Mouse (Mus musculus) embryonic facial prominence, embryonic 10.5 days (tissue): ENCODE measurements around the gene Ttc34. TPM values are rescaled to one million over a fixed set of nuclear protein-coding genes. Genes with fewer than 3 reads are reported as not detected.

ENCODE experiments used
- DNase-seq: peaks from one replicate; pipeline ENCODE4 v3.0.0-alpha.2; 2017; ENCODE audit warnings: low spot score
- H3K27ac ChIP-seq: fragments of 300-500 bp; sonication (generic); replicated peaks from 2 replicates; pipeline ENCODE4 v1.5.1; 2016; ENCODE audit warnings: mild to moderate bottlenecking
- H3K27me3 ChIP-seq: fragments of 300-500 bp; sonication (generic); replicated peaks from 2 replicates; pipeline ENCODE4 v1.6.1; 2016; ENCODE audit warnings: low read depth, mild to moderate bottlenecking; ENCODE audit not compliant: poor library complexity, severe bottlenecking
- H3K36me3 ChIP-seq: fragments of 300-500 bp; sonication (generic); replicated peaks from 2 replicates; pipeline ENCODE4 v1.6.1; 2016; ENCODE audit warnings: mild to moderate bottlenecking, moderate library complexity
- H3K4me1 ChIP-seq: fragments of 300-500 bp; sonication (generic); 2 replicates; pipeline ENCODE4 v1.6.1; 2016
- H3K4me3 ChIP-seq: fragments of 300-500 bp; sonication (generic); 2 replicates; pipeline ENCODE4 v1.5.1; 2016; ENCODE audit warnings: mild to moderate bottlenecking, moderate library complexity
- H3K9me3 ChIP-seq: fragments of 300-500 bp; sonication (generic); 2 replicates; pipeline ENCODE4 v1.6.1; 2016; ENCODE audit warnings: mild to moderate bottlenecking
- WGBS: fragments of 180-500 bp; shearing (Covaris S2); methylation state at CpG from one replicate; pipeline ENCODE4 v1.1.7; 2016; 5-methylcytosine and 5-hydroxymethylcytosine counted together
- polyA plus RNA-seq: library from polyadenylated mRNA; unstranded; fragments of >200 nt; fragmentation: Nextera tagmentation; extraction: Ambion mirVana; gene quantifications from 2 replicates; pipeline ENCODE4 v1.2.1, GENCODE M21; 2016

Gene Ttc34
- 0.25 and 0.45 TPM in 2 replicates for polyA plus RNA-seq

GRCm38 (mm10) chr4:154837170-154837569 lies at the start of gene Ttc34:
Gene Ttc34, plus strand, starts transcription at chr4:154837459.
- DNase-seq, result peak; percentile 67
- Histone ChIP-seq H3K4me1 (peaks cover 36% of the 10 kb centered on the region), H3K27me3 (peaks cover 32% of the 10 kb centered on the region), H3K36me3 (no peaks in the 10 kb centered on the region), H3K4me3 (no peak within 1 kb of the TSS), H3K27ac (peak within 1 kb of the TSS; percentile 27; the same call in 1 of the 2 replicates), H3K9me3 (no peaks in the 10 kb centered on the region)
- 57% methylated on average over 2 of the region's 2 CpGs for WGBS

- H3K27me3 ChIP-seq, result peaks cover 67% of the 10 kb centered on the region
- H3K9me3 ChIP-seq, result no peaks in the 10 kb centered on the region
- H3K4me3 ChIP-seq, result no peak overlapping the region
- 78% methylated on average over 13 of the region's 13 CpGs for WGBS
- no peak for DNase-seq
- no peaks in the 10 kb centered on the region for H3K36me3 ChIP-seq
- peak overlapping the region; percentile 52 for H3K27ac ChIP-seq
- H3K4me1 ChIP-seq, result peaks cover 51% of the 10 kb centered on the region
Observed at GRCm38 (mm10) chr4:154787960-154788702, 49.1 kb upstream of the Ttc34 start.

GRCm38 (mm10) chr4:154791894-154792293 lies 45.4 kb upstream of the Ttc34 start:
- H3K4me3 ChIP-seq, result no peak overlapping the region
- no peaks in the 10 kb centered on the region for H3K9me3 ChIP-seq
- H3K27me3 ChIP-seq, result peaks cover 67% of the 10 kb centered on the region
- H3K36me3 ChIP-seq, result no peaks in the 10 kb centered on the region
- peaks cover 51% of the 10 kb centered on the region for H3K4me1 ChIP-seq
- peak overlapping the region; percentile 75; the same call in 1 of the 2 replicates for H3K27ac ChIP-seq
- no peak for DNase-seq
- WGBS, result 84% methylated on average over 7 of the region's 7 CpGs

- Histone ChIP-seq H3K27ac (peak overlapping the region; percentile 75), H3K4me1 (peaks cover 50% of the 10 kb centered on the region), H3K27me3 (peaks cover 69% of the 10 kb centered on the region), H3K9me3 (no peaks in the 10 kb centered on the region), H3K4me3 (0 out of 2 replicates have a peak overlapping the region, but pooled peaks have one; percentile 1), H3K36me3 (no peaks in the 10 kb centered on the region)
- 51% methylated on average over 7 of the region's 7 CpGs for WGBS
- DNase-seq, result peak; percentile 60
Observed at GRCm38 (mm10) chr4:154793499-154793898, 43.8 kb upstream of the Ttc34 start.

GRCm38 (mm10) chr4:154797834-154798233 lies 39.4 kb upstream of the Ttc34 start:
- DNase-seq, result peak; percentile 78
- Histone ChIP-seq H3K36me3 (no peaks in the 10 kb centered on the region), H3K9me3 (no peaks in the 10 kb centered on the region), H3K4me3 (no peak overlapping the region), H3K27me3 (peaks cover 83% of the 10 kb centered on the region), H3K27ac (no peak overlapping the region), H3K4me1 (peaks cover 58% of the 10 kb centered on the region)
- 3% methylated on average over 4 of the region's 4 CpGs for WGBS

- 75% methylated on average over 5 of the region's 5 CpGs for WGBS
- Histone ChIP-seq H3K9me3 (no peaks in the 10 kb centered on the region), H3K27ac (peak overlapping the region; percentile 83), H3K4me1 (peaks cover 39% of the 10 kb centered on the region), H3K36me3 (no peaks in the 10 kb centered on the region), H3K27me3 (peaks cover 77% of the 10 kb centered on the region), H3K4me3 (no peak overlapping the region)
- no peak for DNase-seq
Observed at GRCm38 (mm10) chr4:154800543-154800942, 36.7 kb upstream of the Ttc34 start.

GRCm38 (mm10) chr4:154802210-154802609 lies 35.0 kb upstream of the Ttc34 start:
- H3K4me1 ChIP-seq, result peaks cover 39% of the 10 kb centered on the region
- peak overlapping the region; percentile 83 for H3K27ac ChIP-seq
- peak; percentile 88 for DNase-seq
- no peaks in the 10 kb centered on the region for H3K9me3 ChIP-seq
- H3K4me3 ChIP-seq, result peak overlapping the region; percentile 37
- 2% methylated on average over 26 of the region's 26 CpGs for WGBS
- H3K36me3 ChIP-seq, result no peaks in the 10 kb centered on the region
- peaks cover 71% of the 10 kb centered on the region for H3K27me3 ChIP-seq

GRCm38 (mm10) chr4:154825662-154826061 lies 11.6 kb upstream of the Ttc34 start:
- peak; percentile 83 for DNase-seq
- no peaks in the 10 kb centered on the region for H3K36me3 ChIP-seq
- no peak overlapping the region for H3K4me3 ChIP-seq
- WGBS, result 32% methylated on average over 6 of the region's 6 CpGs
- H3K27me3 ChIP-seq, result peaks cover 25% of the 10 kb centered on the region
- no peaks in the 10 kb centered on the region for H3K9me3 ChIP-seq
- H3K27ac ChIP-seq, result peak overlapping the region; percentile 44; the same call in 1 of the 2 replicates
- peaks cover 34% of the 10 kb centered on the region for H3K4me1 ChIP-seq

- Histone ChIP-seq H3K27me3 (peaks cover 24% of the 10 kb centered on the region), H3K4me1 (peaks cover 34% of the 10 kb centered on the region), H3K27ac (peak overlapping the region; percentile 70), H3K36me3 (no peaks in the 10 kb centered on the region), H3K4me3 (no peak overlapping the region), H3K9me3 (no peaks in the 10 kb centered on the region)
- no peak for DNase-seq
- WGBS, result 52% methylated on average over 7 of the region's 7 CpGs
Observed at GRCm38 (mm10) chr4:154826224-154826623, 11.0 kb upstream of the Ttc34 start.

GRCm38 (mm10) chr4:154827181-154827580 lies 10.1 kb upstream of the Ttc34 start:
- Histone ChIP-seq H3K27ac (no peak overlapping the region), H3K27me3 (peaks cover 25% of the 10 kb centered on the region), H3K4me1 (peaks cover 32% of the 10 kb centered on the region), H3K36me3 (no peaks in the 10 kb centered on the region), H3K4me3 (no peak overlapping the region), H3K9me3 (no peaks in the 10 kb centered on the region)
- 91% methylated on average over 7 of the region's 7 CpGs for WGBS
- no peak for DNase-seq

GRCm38 (mm10) chr4:154827861-154828610 lies 9.2 kb upstream of the Ttc34 start:
- no peak for DNase-seq
- Histone ChIP-seq H3K9me3 (no peaks in the 10 kb centered on the region), H3K27ac (peak overlapping the region; percentile 31; the same call in 1 of the 2 replicates), H3K36me3 (no peaks in the 10 kb centered on the region), H3K27me3 (peaks cover 25% of the 10 kb centered on the region), H3K4me3 (no peak overlapping the region), H3K4me1 (peaks cover 29% of the 10 kb centered on the region)
- 53% methylated on average over 10 of the region's 10 CpGs for WGBS

- Histone ChIP-seq H3K4me3 (no peak overlapping the region), H3K27me3 (peaks cover 28% of the 10 kb centered on the region; the same call in 1 of the 2 replicates), H3K9me3 (no peaks in the 10 kb centered on the region), H3K27ac (no peak overlapping the region), H3K4me1 (peaks cover 24% of the 10 kb centered on the region), H3K36me3 (no peaks in the 10 kb centered on the region)
- 59% methylated on average over 9 of the region's 9 CpGs for WGBS
- DNase-seq, result no peak
Observed at GRCm38 (mm10) chr4:154831915-154832573, 5.2 kb upstream of the Ttc34 start.
